Mouse (Mus musculus) myocyte (in vitro differentiated cells): ENCODE data around the gene Tigar.

Source experiments
- MYOD1 ChIP-seq, 3 experiments: IDR thresholded peaks; one replicate each; pipeline ENCODE4 v1.6.1; 2011; ENCODE audit warnings: control low read depth in 2 of 3, low read depth in 2 of 3, mild to moderate bottlenecking in 2 of 3, moderate library complexity in 1 of 3; ENCODE audit not compliant: insufficient read length in 2 of 3, control insufficient read depth in 1 of 3
- MYOG ChIP-seq, 3 experiments: IDR thresholded peaks; one replicate each; pipeline ENCODE4 v1.6.1; 2011; ENCODE audit warnings: control low read depth in 2 of 3, low read depth in 2 of 3, mild to moderate bottlenecking in 2 of 3; ENCODE audit not compliant: insufficient read length in 2 of 3, control insufficient read depth in 1 of 3, insufficient read depth in 1 of 3
- POLR2A ChIP-seq: IDR thresholded peaks from one replicate; pipeline ENCODE4 v1.6.1; 2011; ENCODE audit warnings: low read depth, mild to moderate bottlenecking, control low read depth, moderate library complexity; ENCODE audit not compliant: insufficient read length
- SRF ChIP-seq: IDR thresholded peaks from one replicate; pipeline ENCODE4 v1.6.1; 2011; ENCODE audit warnings: low read depth; ENCODE audit not compliant: control insufficient read depth, insufficient read length
- USF1 ChIP-seq: IDR thresholded peaks from one replicate; pipeline ENCODE4 v1.6.1; 2011; ENCODE audit warnings: low read depth, mild to moderate bottlenecking, control low read depth, moderate library complexity

DNA sequence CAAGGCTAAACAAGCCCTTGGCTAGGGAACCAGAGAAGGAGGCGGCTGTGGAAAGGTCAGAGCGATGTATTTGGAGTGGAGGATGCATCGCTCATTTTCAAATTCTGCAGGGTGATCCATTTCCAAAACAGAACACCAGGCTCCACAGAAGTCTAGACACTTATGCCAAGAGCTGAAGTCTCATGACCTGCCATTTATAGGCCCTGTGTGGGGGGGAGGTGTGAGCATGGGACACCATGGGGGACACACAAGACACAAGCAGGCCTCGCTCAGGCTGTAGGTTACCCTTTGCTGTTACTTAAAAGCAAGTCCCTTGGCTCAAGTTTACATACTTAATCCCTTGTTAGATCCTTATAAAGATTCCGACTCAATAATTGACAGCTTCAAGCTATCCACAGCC is 3.2 kb downstream of the Tigar start:
- TF ChIP-seq POLR2A (no peak), SRF (no peak), MYOG (IDR thresholded peaks at IDR 0.05; ENCODE audit: control insufficient read depth in 1 of 3, insufficient read depth in 1 of 3, insufficient read length in 2 of 3, low read depth in 2 of 3) (no peak), MYOD1 (IDR thresholded peaks at IDR 0.05; ENCODE audit: control insufficient read depth in 1 of 3, insufficient read length in 2 of 3, low read depth in 2 of 3) (no peak), USF1 (no peak)
